Mouse (Mus musculus): ENCODE results near the gene Reg3g. TPM values are rescaled to one million over a fixed set of nuclear protein-coding genes. Genes with fewer than 3 reads are reported as not detected.

Gene Reg3g
- not detected for polyA plus RNA-seq (2017; shearing (Covaris generic))

DNA sequence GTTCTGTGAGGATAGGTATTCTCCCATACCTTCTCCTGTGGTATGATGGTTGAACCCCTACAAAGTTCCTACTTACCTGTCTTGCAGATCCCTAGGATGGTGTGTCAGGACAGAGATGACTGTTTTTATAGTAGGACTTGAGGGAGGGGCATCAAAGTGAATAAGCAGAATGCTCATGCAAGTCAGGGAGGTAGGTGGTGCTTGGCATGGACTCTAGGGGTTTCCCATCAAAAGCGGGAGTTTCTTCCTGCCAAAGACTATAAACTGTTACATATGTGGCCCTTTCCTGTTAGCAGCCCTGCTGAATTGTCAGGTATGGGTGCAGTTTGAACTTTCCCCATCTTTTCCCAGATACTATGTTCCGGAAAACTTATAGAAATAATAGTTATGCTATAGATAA is at the start of gene Reg3g:
Gene Reg3g, minus strand, starts transcription at position 101 of the 400 bp plus-strand sequence.

DNA sequence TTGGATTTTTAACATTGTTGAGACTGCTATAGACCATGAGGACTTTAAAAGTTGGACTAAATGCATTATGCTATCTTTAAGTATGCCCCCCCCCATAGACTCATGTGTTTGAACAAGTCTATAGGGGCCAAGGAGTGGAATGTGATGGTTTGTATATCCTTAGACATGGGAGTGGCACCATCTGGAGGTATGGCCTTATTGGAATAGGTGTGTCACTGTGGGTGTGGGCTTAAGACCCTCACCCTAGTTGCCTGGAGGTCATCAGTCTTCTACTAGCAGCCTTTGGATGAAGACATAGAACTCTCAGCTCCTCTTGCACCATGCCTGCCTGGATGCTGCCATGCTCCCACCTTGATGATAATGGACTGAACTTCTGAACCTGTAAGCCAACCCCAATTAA is 46.3 kb downstream of the Reg3g start, which contains the start of gene Reg1:
Gene Reg1, plus strand, starts transcription at position 301 of the 400 bp plus-strand sequence.

Other genes starting within 250 kb of the Reg3g start
- gene Reg3b, start 98.2 kb downstream of the Reg3g start, polyA plus RNA-seq (2017; shearing (Covaris generic)), result not detected
- not detected for gene Reg3d, start 90.0 kb downstream of the Reg3g start, polyA plus RNA-seq (2017; shearing (Covaris generic))
- not detected for gene Reg3a, start 88.2 kb downstream of the Reg3g start, polyA plus RNA-seq (2017; shearing (Covaris generic))
- not detected for gene Reg2, start 73.2 kb downstream of the Reg3g start, polyA plus RNA-seq (2017; shearing (Covaris generic))
- not detected for gene Reg1, start 46.2 kb downstream of the Reg3g start, polyA plus RNA-seq (2017; shearing (Covaris generic))

Measured in activated CD4-positive, CD25-positive, alpha-beta regulatory T cell (primary cell).